Mouse (Mus musculus) adrenal gland, adult 8-10 months (tissue): ENCODE results near the gene Sntb2. TPM values are rescaled to one million over a fixed set of nuclear protein-coding genes. Genes with fewer than 3 reads are reported as not detected.
"Not testable (repeated sequence)": the region's sequence is repeated elsewhere in the genome, so short reads cannot be mapped to it uniquely, and the experiment has no call there.

Experiments
- DNase-seq: peaks from one replicate; pipeline ENCODE4 v3.0.0; 2022
- total RNA-seq, 4 experiments: library from RNA; stranded (reverse); gene quantifications; 2 replicates each; pipeline ENCODE4 v1.2.4; 2022

Gene Sntb2
- total RNA-seq = 10 to 100 TPM; 36.2 to 42.9 (median 38.8) TPM

DNA sequence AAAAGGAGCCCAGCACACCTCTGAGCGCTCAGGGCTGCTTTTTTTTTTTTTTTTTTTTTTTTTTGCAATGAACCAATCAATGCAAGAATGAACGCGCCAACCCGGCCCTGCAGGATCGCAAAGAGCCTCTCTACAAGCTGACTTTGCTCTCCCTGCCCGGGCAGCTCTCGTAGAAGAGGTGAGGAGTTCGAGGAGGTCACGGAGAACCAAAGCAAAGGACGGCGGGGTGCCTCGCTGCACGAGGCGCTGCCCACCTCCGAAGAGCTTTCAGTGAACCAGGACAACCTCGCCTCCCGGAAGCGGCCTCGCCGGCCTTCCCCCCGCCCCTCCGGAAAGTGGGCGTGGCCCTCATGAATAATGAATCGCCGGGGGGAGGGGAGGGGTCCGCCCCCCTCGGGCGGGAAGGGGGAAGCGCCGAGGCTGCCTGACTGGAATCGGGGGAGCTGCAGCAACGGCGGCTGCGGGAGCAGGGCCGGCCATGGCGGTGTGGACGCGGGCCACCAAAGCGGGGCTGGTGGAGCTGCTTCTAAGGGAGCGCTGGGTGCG, at the start of gene Sntb2:
Gene Sntb2, plus strand, starts transcription at position 427 of the 546 bp plus-strand sequence.
- DNase-seq = peak; percentile 87

- DNase-seq = peak; percentile 42
Measured at GRCm38 (mm10) chr8:106887336-106888189, 48.0 kb upstream of the Sntb2 start.

DNA sequence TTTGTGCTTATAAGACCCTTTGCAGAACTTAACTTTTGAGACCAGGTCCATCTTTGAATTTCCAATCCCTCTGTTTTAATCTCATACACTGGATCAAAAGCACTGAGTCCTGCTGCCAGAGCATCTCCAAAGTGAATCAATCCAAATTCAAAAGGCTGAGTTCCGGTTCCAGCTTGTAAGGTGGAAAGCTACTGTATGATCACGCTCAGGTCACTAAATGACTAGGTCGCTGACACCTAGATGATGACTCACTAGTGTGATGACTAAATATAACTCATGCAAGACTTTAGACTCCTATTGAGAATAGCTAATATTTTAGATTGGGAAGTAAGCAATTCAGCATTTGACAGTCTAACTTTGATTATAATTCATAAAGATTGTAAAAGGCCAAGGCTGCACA, 46.7 kb upstream of the Sntb2 start:
- no peak for DNase-seq

- DNase-seq = peak; percentile 24
Measured at GRCm38 (mm10) chr8:106892210-106892805, 43.2 kb upstream of the Sntb2 start.

GRCm38 (mm10) chr8:106892806-106893451, 42.6 kb upstream of the Sntb2 start:
- peak; percentile 25 for DNase-seq

DNA sequence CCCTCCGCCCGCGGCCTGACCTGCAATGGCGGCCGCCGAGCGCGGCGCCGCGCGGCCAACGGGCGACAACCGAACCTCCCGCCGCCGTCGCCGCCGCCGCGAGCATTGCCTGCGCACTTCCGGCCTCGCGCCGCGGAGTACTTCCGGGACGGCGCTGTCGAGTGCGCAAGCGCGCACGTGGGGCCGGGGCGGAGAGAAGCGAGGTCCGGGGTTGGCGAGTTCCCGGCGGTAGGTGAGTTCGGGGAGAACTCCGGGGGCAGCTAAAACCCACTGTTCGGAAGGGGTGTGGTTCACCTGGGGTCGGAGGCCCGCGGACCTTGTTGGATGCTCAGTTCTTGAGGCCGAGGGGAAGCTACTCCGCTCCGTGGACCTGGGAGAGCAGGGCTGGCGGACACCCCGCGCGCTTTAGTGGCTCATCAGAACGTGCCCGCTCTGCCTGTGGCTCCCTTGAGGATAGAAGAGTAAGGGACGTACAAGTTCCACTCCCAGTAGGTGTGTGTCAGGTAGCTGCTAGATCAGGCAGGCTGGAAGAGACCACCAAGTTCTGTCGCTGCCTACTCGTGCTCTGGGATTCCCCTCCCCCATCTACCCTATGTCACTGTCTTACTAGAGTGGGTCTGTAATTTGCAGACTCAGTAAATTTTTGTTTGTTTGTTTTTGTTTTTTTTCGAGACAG, 41.9 kb upstream of the Sntb2 start, which contains the start of gene Utp4:
Gene Utp4, plus strand, starts transcription at position 156 of the 676 bp plus-strand sequence.
- peak; percentile 75 for DNase-seq

DNA sequence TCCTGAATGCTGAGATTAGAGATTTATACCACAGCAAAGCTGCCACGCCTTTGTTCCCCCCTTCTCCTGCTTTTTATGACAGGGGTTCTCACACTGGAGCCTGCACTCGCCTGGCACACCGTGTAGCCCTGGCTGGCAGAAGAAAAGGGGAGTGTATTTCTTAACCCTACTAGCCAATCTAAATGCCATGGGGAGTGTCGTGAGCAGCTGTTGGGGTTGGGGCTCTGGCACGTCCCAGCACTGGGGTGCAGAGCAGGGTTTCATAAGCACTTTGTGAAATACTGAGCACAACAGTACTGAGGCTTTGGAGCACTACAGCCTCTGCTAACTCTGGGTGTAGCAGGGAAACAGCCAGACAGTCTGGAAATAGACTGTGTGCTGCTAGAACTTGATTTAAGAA, 36.1 kb upstream of the Sntb2 start:
- DNase-seq = no peak

- DNase-seq = peak; percentile 59
Measured at GRCm38 (mm10) chr8:106905727-106906480, 29.6 kb upstream of the Sntb2 start.

- DNase-seq = no peak
Measured at GRCm38 (mm10) chr8:106906635-106907034, 28.9 kb upstream of the Sntb2 start.

DNA sequence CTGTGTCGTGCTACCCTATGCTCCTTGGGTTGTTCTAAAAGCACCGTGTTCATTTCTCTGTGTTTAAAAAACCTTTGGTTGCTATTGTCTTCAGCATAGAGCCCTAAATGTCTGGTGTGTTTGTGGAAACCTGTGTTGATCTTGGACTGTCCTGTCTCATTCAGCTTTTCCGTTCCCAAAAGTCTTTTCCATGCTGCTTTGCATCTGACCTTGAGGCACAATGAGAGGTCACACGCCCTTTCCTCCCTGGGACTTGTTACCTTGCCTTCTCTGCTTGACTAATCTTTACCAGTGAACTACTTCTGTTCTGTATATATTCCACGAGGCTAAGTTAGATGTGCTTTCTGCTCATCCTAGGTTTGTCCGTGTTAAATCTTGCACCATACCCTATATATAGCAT, 28.1 kb upstream of the Sntb2 start:
- DNase-seq = no peak

DNA sequence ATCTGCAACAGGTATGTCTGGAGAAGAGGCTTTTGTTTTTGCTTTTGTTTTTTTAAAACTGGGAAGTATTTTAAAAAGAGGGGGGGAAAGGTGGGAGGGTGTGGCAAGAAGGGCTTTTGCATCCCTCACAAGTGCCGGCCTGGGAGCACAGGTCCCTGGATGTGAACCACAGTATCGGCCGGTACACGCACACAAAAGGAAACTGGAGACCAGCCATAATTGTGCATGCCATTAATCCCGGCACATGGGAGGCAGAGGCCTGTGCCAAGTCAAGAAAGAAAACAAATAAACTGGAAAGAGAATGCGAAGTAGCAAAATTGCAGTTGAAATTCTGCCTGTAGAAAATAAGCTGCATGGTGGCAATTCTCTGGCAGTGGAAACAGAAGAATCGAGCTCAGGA, 27.3 kb upstream of the Sntb2 start:
- DNase-seq = no peak

- DNase-seq = no peak
Measured at GRCm38 (mm10) chr8:106913631-106914030, 21.9 kb upstream of the Sntb2 start.

- DNase-seq = peak; percentile 64
Measured at GRCm38 (mm10) chr8:106919721-106920394, 15.7 kb upstream of the Sntb2 start.

DNA sequence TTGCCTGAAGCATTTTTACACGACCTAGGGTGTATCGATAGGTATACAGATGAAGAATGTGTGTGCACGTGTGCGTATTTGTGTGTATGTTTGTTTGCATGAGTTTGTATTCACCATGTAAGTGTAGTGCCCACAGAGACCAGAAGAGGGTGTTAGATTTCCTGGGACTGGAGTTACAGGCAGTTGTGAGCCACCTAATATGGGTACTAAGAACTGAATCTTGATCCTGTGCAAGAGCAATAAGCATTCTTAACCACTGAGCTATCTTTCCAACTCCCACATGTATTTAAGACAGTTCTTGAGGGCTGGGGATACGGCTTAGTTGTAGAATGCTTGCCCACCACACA, 15.2 kb upstream of the Sntb2 start:
- DNase-seq = no peak

GRCm38 (mm10) chr8:106924057-106924456, 11.5 kb upstream of the Sntb2 start:
- no peak for DNase-seq

DNA sequence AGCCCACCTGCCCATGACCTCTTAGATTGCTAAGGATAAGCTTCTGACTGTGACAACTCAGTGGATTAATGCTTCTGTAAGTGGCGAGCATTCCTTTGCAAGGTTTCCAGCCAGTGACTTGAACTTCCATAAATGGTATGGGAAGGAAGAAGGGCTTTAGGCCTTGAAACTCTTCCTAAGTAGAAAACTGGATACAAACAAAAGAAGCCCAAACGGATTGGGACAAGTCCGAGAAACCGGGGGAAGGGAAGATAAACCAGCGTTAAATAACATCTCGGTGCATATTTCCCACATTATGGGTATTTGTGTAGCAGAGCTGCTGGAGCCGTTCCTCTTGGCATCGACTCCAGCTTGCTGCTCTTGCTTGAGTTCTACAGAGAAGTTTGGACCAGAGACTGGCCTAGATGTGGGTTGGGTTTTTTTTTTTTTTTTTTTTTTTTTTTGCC, 10.6 kb upstream of the Sntb2 start:
- no peak for DNase-seq

DNA sequence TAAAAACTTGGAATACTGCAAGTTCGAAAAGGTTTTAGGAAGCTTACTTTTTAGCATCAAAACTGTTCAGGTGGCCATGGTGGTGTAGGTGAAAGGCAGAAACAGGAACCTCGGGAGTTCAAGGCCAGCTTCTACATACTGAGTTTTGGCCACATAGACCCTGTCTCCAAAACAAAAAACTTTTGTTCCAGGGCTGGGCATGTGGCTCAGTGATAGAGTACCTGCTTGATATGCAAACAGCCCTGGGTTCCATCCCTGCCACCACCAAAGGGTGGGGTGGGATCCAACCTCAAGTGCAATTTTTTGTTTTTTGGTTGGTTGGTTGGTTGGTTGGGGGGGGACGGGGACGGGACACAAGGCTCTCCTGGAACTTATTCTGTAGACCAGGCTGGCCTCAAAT, 10.1 kb upstream of the Sntb2 start:
- no peak for DNase-seq

- no peak for DNase-seq
Measured at GRCm38 (mm10) chr8:106927247-106927646, 8.3 kb upstream of the Sntb2 start.

- not testable (repeated sequence) for DNase-seq
Measured at GRCm38 (mm10) chr8:106928182-106928581, 7.4 kb upstream of the Sntb2 start.

DNA sequence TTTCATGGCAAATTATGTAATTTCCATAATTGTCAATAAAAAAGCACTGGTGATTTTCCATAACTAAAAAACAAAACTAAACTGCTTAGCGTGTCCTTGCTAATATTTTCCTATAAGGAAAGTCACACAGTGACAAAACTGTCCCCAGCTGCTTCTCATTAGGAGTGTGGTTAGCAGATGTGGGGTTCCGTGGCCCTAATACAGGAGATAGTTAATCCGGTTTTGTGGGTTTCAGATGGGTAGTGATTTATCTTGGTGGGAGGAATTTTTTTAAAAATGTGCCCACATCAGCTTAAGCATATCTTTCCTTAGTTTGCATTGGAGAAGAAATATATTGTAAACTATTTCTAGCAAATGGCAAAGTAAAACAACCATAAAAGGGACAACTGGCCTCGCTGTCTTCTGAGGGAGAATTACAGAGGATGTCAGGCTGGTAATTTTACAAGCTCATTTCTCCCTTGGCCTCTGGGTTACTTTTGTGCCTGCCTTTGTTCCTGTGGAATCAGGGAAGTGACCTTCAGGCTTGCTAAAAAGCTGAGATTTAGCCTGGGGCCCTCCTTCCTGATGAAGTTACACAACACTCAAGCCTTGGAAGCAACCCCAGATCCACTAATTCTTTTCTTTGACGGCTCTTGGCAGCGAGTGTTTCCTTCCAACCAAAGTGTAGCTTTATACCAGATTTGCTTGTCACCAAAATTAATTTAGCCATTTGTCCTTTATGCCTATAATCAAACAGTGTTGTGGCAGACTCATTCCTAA, 6.2 kb upstream of the Sntb2 start:
- peak; percentile 84 for DNase-seq
